Mouse (Mus musculus) ES-Bruce4 (cell line): ENCODE results near the gene Ddx47. TPM values are rescaled to one million over a fixed set of nuclear protein-coding genes. Genes with fewer than 3 reads are reported as not detected.

Experiments used
- H3K27ac ChIP-seq: 2 replicates; pipeline ENCODE4 v1.5.1; 2012; ENCODE audit warnings: low read length, inconsistent platforms; ENCODE audit not compliant: insufficient read depth
- H3K27me3 ChIP-seq: 2 replicates; pipeline ENCODE4 v1.6.1; 2012; ENCODE audit warnings: mild to moderate bottlenecking, low read length, inconsistent platforms; ENCODE audit not compliant: control insufficient read depth, poor library complexity, insufficient read depth, severe bottlenecking
- H3K36me3 ChIP-seq: 2 replicates; pipeline ENCODE4 v1.6.1; 2012; ENCODE audit warnings: inconsistent platforms, mild to moderate bottlenecking, low read length, moderate library complexity; ENCODE audit not compliant: control insufficient read depth, poor library complexity, insufficient read depth, severe bottlenecking
- H3K4me1 ChIP-seq: one replicate; pipeline ENCODE4 v1.8.1; 2011; ENCODE audit warnings: low read length; ENCODE audit not compliant: control insufficient read depth, insufficient read depth
- H3K4me3 ChIP-seq: 2 replicates; pipeline ENCODE4 v1.5.1; 2011; ENCODE audit warnings: low read depth, mild to moderate bottlenecking, low read length
- H3K9ac ChIP-seq: 2 replicates; pipeline ENCODE4 v1.6.1; 2012; ENCODE audit warnings: low read depth, mild to moderate bottlenecking, inconsistent platforms; ENCODE audit not compliant: poor library complexity, severe bottlenecking
- H3K9me3 ChIP-seq: replicated peaks from 2 replicates; pipeline ENCODE4 v1.6.1; 2012; ENCODE audit warnings: mild to moderate bottlenecking, low read length, inconsistent platforms; ENCODE audit not compliant: control insufficient read depth, poor library complexity, insufficient read depth, severe bottlenecking
- CTCF ChIP-seq: IDR thresholded peaks from one replicate; pipeline ENCODE4 v1.8.1; 2011; ENCODE audit warnings: low read depth, low read length
- EP300 ChIP-seq: IDR thresholded peaks from 2 replicates; pipeline ENCODE4 v1.6.1; 2011; ENCODE audit warnings: low read depth, low read length; ENCODE audit not compliant: insufficient read depth
- POLR2A ChIP-seq: IDR thresholded peaks from one replicate; pipeline ENCODE4 v1.8.1; 2011; ENCODE audit warnings: low read length; ENCODE audit not compliant: insufficient read depth
- polyA plus RNA-seq: library from polyadenylated mRNA; stranded (reverse); fragments of >200 nt; gene quantifications from 2 replicates; pipeline ENCODE4 v1.2.4, GENCODE M21; 2011; ENCODE audit warnings: low read depth; ENCODE audit not compliant: missing spikeins, insufficient read depth, insufficient read length

The Ddx47 gene
- polyA plus RNA-seq, 1 experiment, result 114 TPM

DNA sequence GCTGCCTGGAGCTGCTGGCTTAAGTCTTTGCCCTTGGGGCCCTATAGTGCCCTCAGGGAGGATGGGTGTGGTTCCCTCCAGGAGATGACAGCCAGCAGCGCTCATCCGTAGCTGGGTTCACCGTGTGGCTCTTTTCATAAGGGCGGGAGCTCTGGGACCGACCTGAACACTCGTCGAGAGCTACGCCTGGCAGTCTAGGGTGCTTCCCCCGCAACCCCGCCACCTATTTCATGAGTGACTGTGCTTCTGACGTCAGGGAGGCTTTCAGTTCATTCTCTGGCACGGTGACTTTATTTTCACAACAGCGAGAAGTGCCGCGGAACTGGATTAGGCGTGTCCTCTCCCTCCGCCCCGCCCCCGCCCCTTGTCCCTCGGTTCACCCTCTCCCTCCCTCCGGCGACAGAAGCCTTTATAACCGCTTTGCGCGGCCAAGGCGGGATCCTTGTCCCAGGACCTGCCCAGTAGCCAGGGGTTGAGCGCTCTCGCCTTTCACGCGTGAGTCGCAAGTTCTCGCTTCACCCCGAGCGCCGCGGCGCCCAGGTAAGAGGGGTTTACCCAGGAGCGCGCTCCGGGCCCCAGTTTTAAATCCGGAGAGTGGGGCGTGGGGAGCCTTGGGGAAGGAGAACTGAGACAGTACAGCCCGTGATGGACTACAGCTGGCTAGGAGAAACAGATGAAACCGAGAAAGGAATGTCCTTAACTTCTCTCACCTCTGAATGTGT is 54.0 kb downstream of the Ddx47 start, which contains the start of gene Gprc5a:
Gprc5a (plus strand) TSS at position 416 of the 722 bp plus-strand sequence.
- no peak for TF ChIP-seq POLR2A
- TF ChIP-seq EP300, result peak; percentile 63
- no peaks in the 10 kb centered on the region for H3K9me3 ChIP-seq
- peak within 1 kb of the TSS; percentile 48 for H3K27ac ChIP-seq
- H3K9ac ChIP-seq, result peak within 1 kb of the TSS; percentile 58
- peaks cover 4% of the 10 kb centered on the region for H3K4me1 ChIP-seq
- peak within 1 kb of the TSS; percentile 74 for H3K4me3 ChIP-seq
- H3K27me3 ChIP-seq, result no peaks in the 10 kb centered on the region
- no peaks in the 10 kb centered on the region for H3K36me3 ChIP-seq

GRCm38 (mm10) chr6:135066795-135067445 is 55.5 kb downstream of the Ddx47 start:
- no peak overlapping the region for H3K4me3 ChIP-seq
- TF ChIP-seq EP300, result peak; percentile 75
- no peak for TF ChIP-seq CTCF
- H3K27ac ChIP-seq, result peak overlapping the region; percentile 48
- peaks cover 8% of the 10 kb centered on the region for H3K4me1 ChIP-seq
- no peaks in the 10 kb centered on the region for H3K36me3 ChIP-seq
- no peaks in the 10 kb centered on the region for H3K9me3 ChIP-seq
- H3K9ac ChIP-seq, result no peak overlapping the region
- no peaks in the 10 kb centered on the region for H3K27me3 ChIP-seq

- no peak for TF ChIP-seq CTCF
- no peak for TF ChIP-seq POLR2A
- TF ChIP-seq EP300, result no peak
- no peaks in the 10 kb centered on the region for H3K9me3 ChIP-seq
- H3K27ac ChIP-seq, result no peak overlapping the region
- no peak overlapping the region for H3K4me3 ChIP-seq
- H3K9ac ChIP-seq, result no peak overlapping the region
- peaks cover 8% of the 10 kb centered on the region for H3K4me1 ChIP-seq
- H3K36me3 ChIP-seq, result no peaks in the 10 kb centered on the region
- no peaks in the 10 kb centered on the region for H3K27me3 ChIP-seq
Observed at GRCm38 (mm10) chr6:135068221-135068620, 56.8 kb downstream of the Ddx47 start.

- H3K27me3 ChIP-seq, result no peaks in the 10 kb centered on the region
- no peak overlapping the region for H3K9ac ChIP-seq
- no peak for TF ChIP-seq CTCF
- TF ChIP-seq EP300, result no peak
- no peak for TF ChIP-seq POLR2A
- H3K9me3 ChIP-seq, result no peaks in the 10 kb centered on the region
- peaks cover 7% of the 10 kb centered on the region for H3K4me1 ChIP-seq
- H3K27ac ChIP-seq, result no peak overlapping the region
- no peak overlapping the region for H3K4me3 ChIP-seq
- H3K36me3 ChIP-seq, result no peaks in the 10 kb centered on the region
Observed at GRCm38 (mm10) chr6:135069856-135070255, 58.4 kb downstream of the Ddx47 start.

GRCm38 (mm10) chr6:135070347-135070746 is 58.9 kb downstream of the Ddx47 start:
- TF ChIP-seq CTCF (no peak), POLR2A (no peak), EP300 (no peak)
- Histone ChIP-seq H3K9ac (no peak overlapping the region), H3K4me1 (peaks cover 6% of the 10 kb centered on the region), H3K36me3 (no peaks in the 10 kb centered on the region), H3K27ac (no peak overlapping the region), H3K9me3 (no peaks in the 10 kb centered on the region), H3K4me3 (no peak overlapping the region), H3K27me3 (no peaks in the 10 kb centered on the region)

Other genes with a start within 250 kb of the Ddx47 start
- 35.6 and 43.9 TPM in 2 replicates for gene Dusp16, start 219.0 kb upstream of the Ddx47 start, polyA plus RNA-seq
- gene Crebl2, start 181.5 kb upstream of the Ddx47 start, polyA plus RNA-seq, result 6.1 and 7.6 TPM in 2 replicates
- gene Gpr19, start 113.0 kb upstream of the Ddx47 start, polyA plus RNA-seq, result 26.3 and 26.8 TPM in 2 replicates
- 37.2 and 38.4 TPM in 2 replicates for gene Cdkn1b, start 91.2 kb upstream of the Ddx47 start, polyA plus RNA-seq
- gene Apold1, start 29.9 kb upstream of the Ddx47 start, polyA plus RNA-seq, result 0.39 and 0.49 TPM in 2 replicates
- 46.0 and 48.4 TPM in 2 replicates for gene Gprc5a, start 54.0 kb downstream of the Ddx47 start, polyA plus RNA-seq
- not detected in 2 replicates for gene Gprc5d, start 106.7 kb downstream of the Ddx47 start, polyA plus RNA-seq
- 6.3 and 7.4 TPM in 2 replicates for gene Fam234b, start 186.4 kb downstream of the Ddx47 start, polyA plus RNA-seq
- 12.8 and 13.5 TPM in 2 replicates for gene Hebp1, start 186.4 kb downstream of the Ddx47 start, polyA plus RNA-seq
- 0.62 TPM in 1 of 2 replicates, not detected in the other for gene Gsg1, start 242.7 kb downstream of the Ddx47 start, polyA plus RNA-seq